Mouse (Mus musculus): ENCODE data around the gene Rabif. TPM values are rescaled to one million over a fixed set of nuclear protein-coding genes. Genes with fewer than 3 reads are reported as not detected.
"Not testable (repeated sequence)": the region's sequence is repeated elsewhere in the genome, so short reads cannot be mapped to it uniquely, and the experiment has no call there.

The Rabif gene
- polyA plus RNA-seq (2012; rRNA removed), result 13.3 and 16.4 TPM in 2 replicates

GRCm38 (mm10) chr1:134494428-134495215 lies at the start of gene Rabif:
Gene Rabif, plus strand, starts transcription at chr1:134494648.
- under 1% methylated on average over 58 of the region's 58 CpGs for WGBS
- peak; percentile 93 for DNase-seq (ENCODE audit: low read depth, low spot score)

GRCm38 (mm10) chr1:134445418-134445817 lies 49.0 kb upstream of the Rabif start:
- WGBS, result 64% methylated on average over 2 of the region's 2 CpGs
- no peak for DNase-seq (ENCODE audit: low read depth, low spot score)

- 60% methylated on average over 3 of the region's 3 CpGs for WGBS
- DNase-seq (ENCODE audit: low read depth, low spot score), result not testable (repeated sequence)
Measured at GRCm38 (mm10) chr1:134448537-134448936, 45.9 kb upstream of the Rabif start.

GRCm38 (mm10) chr1:134450201-134450600 lies 44.2 kb upstream of the Rabif start:
- no peak for DNase-seq (ENCODE audit: low read depth, low spot score)
- 78% methylated on average over 4 of the region's 4 CpGs for WGBS

- 36% methylated on average over 3 of the region's 3 CpGs for WGBS
- DNase-seq (ENCODE audit: low read depth, low spot score), result no peak
Measured at GRCm38 (mm10) chr1:134450986-134451385, 43.5 kb upstream of the Rabif start.

- WGBS, result under 1% methylated on average over 61 of the region's 61 CpGs
- DNase-seq (ENCODE audit: low read depth, low spot score), result peak; percentile 71
Measured at GRCm38 (mm10) chr1:134454904-134455824, 39.3 kb upstream of the Rabif start, which contains the start of gene Klhl12. Gene Klhl12, plus strand, starts transcription at chr1:134455531.

- DNase-seq (ENCODE audit: low read depth, low spot score), result no peak
- WGBS, result 10% methylated on average over 5 of the region's 5 CpGs
Measured at GRCm38 (mm10) chr1:134456060-134456459, 38.4 kb upstream of the Rabif start.

- 89% methylated on average over 7 of the region's 7 CpGs for WGBS
- no peak for DNase-seq (ENCODE audit: low read depth, low spot score)
Measured at GRCm38 (mm10) chr1:134458139-134458727, 36.2 kb upstream of the Rabif start.

- 88% methylated on average over 1 of the region's 1 CpGs for WGBS
- no peak for DNase-seq (ENCODE audit: low read depth, low spot score)
Measured at GRCm38 (mm10) chr1:134460294-134461284, 33.9 kb upstream of the Rabif start.

GRCm38 (mm10) chr1:134484623-134485022 lies 9.8 kb upstream of the Rabif start:
- 87% methylated on average over 2 of the region's 2 CpGs for WGBS
- DNase-seq (ENCODE audit: low read depth, low spot score), result no peak

GRCm38 (mm10) chr1:134490903-134491801 lies 3.3 kb upstream of the Rabif start:
- 93% methylated on average over 6 of the region's 6 CpGs for WGBS
- DNase-seq (ENCODE audit: low read depth, low spot score), result no peak

- 73% methylated on average over 7 of the region's 7 CpGs for WGBS
- no peak for DNase-seq (ENCODE audit: low read depth, low spot score)
Measured at GRCm38 (mm10) chr1:134492276-134492675, 2.2 kb upstream of the Rabif start.

GRCm38 (mm10) chr1:134493496-134493895 lies 952 bp upstream of the Rabif start:
- WGBS, result 51% methylated on average over 2 of the region's 2 CpGs
- no peak for DNase-seq (ENCODE audit: low read depth, low spot score)

- WGBS, result 10% methylated on average over 5 of the region's 5 CpGs
- no peak for DNase-seq (ENCODE audit: low read depth, low spot score)
Measured at GRCm38 (mm10) chr1:134493956-134494355, 492 bp upstream of the Rabif start.

GRCm38 (mm10) chr1:134495216-134495539 lies 730 bp downstream of the Rabif start:
- no peak for DNase-seq (ENCODE audit: low read depth, low spot score)
- WGBS, result 7% methylated on average over 5 of the region's 5 CpGs

GRCm38 (mm10) chr1:134495991-134496390 lies 1.5 kb downstream of the Rabif start:
- DNase-seq (ENCODE audit: low read depth, low spot score), result no peak
- WGBS, result 70% methylated on average over 10 of the region's 10 CpGs

- no peak for DNase-seq (ENCODE audit: low read depth, low spot score)
- 89% methylated on average over 1 of the region's 1 CpGs for WGBS
Measured at GRCm38 (mm10) chr1:134500916-134501315, 6.5 kb downstream of the Rabif start.

- no peak for DNase-seq (ENCODE audit: low read depth, low spot score)
- 62% methylated on average over 8 of the region's 8 CpGs for WGBS
Measured at GRCm38 (mm10) chr1:134506201-134506600, 11.8 kb downstream of the Rabif start.
